Mouse (Mus musculus) midbrain, embryonic 11.5 days (tissue): ENCODE measurements around the gene Chrd. TPM values are rescaled to one million over a fixed set of nuclear protein-coding genes. Genes with fewer than 3 reads are reported as not detected.

Experiments used
- ATAC-seq: fragments of 200-750 bp; cut with Nextera tagmentation; 2 replicates; pipeline ENCODE4 v1.8.0; 2017; ENCODE audit warnings: moderate TSS enrichment, moderate library complexity; ENCODE audit not compliant: low FRiP score
- DNase-seq: peaks from one replicate; pipeline ENCODE4 v3.0.0; 2015; ENCODE audit warnings: low spot score; ENCODE audit errors: missing footprints
- H3K27ac ChIP-seq: fragments of 300-500 bp; sonication (generic); 2 replicates; pipeline ENCODE4 v1.5.1; 2014; ENCODE audit warnings: low read depth, low read length
- H3K27me3 ChIP-seq: fragments of 300-500 bp; sonication (generic); 2 replicates; pipeline ENCODE4 v1.6.1; 2014; ENCODE audit warnings: mild to moderate bottlenecking, low read length, moderate library complexity, mixed read lengths; ENCODE audit not compliant: control insufficient read depth, insufficient read depth
- H3K36me3 ChIP-seq: fragments of 300-500 bp; sonication (generic); 2 replicates; pipeline ENCODE4 v1.6.1; 2014; ENCODE audit warnings: mild to moderate bottlenecking, low read length, moderate library complexity, mixed read lengths; ENCODE audit not compliant: control insufficient read depth, insufficient read depth
- H3K4me1 ChIP-seq: fragments of 300-500 bp; sonication (generic); 2 replicates; pipeline ENCODE4 v1.6.1; 2014; ENCODE audit warnings: low read length; ENCODE audit not compliant: control insufficient read depth, insufficient read depth
- H3K4me2 ChIP-seq: fragments of 300-500 bp; sonication (generic); 2 replicates; pipeline ENCODE4 v1.6.1; 2014; ENCODE audit warnings: mild to moderate bottlenecking, moderate library complexity
- H3K4me3 ChIP-seq: fragments of 300-500 bp; sonication (generic); 2 replicates; pipeline ENCODE4 v1.5.1; 2014; ENCODE audit warnings: low read depth, low read length
- H3K9ac ChIP-seq: fragments of 300-500 bp; sonication (generic); 2 replicates; pipeline ENCODE4 v1.6.1; 2014; ENCODE audit warnings: low read length
- H3K9me3 ChIP-seq: fragments of 300-500 bp; sonication (generic); 2 replicates; pipeline ENCODE4 v1.6.1; 2016; ENCODE audit warnings: low read length; ENCODE audit not compliant: control insufficient read depth
- WGBS: fragments of 180-500 bp; shearing (Covaris S2); extraction: QIAGEN DNeasy Blood & Tissue Kit; methylation state at CpG from one replicate; pipeline ENCODE4 v1.1.7; 2014; 5-methylcytosine and 5-hydroxymethylcytosine counted together
- polyA plus RNA-seq: library from polyadenylated mRNA; unstranded; fragments of >200 nt; fragmentation: Nextera tagmentation; extraction: Ambion mirVana; gene quantifications from 2 replicates; pipeline ENCODE4 v1.2.1, GENCODE M21; 2014

Chrd gene
- polyA plus RNA-seq, 1 experiment from 2014 or later: 2.7 TPM

- no peak overlapping the region for H3K27ac ChIP-seq
- H3K9me3 ChIP-seq: no peaks in the 10 kb centered on the region
- no peak overlapping the region for H3K4me2 ChIP-seq
- H3K4me1 ChIP-seq: peaks cover 35% of the 10 kb centered on the region
- no peak overlapping the region for H3K9ac ChIP-seq
- no peaks in the 10 kb centered on the region for H3K36me3 ChIP-seq
- 34% methylated on average over 5 of the region's 5 CpGs for WGBS
- no peak for DNase-seq
- ATAC-seq: no peak
- no peak overlapping the region for H3K4me3 ChIP-seq
- H3K27me3 ChIP-seq: no peaks in the 10 kb centered on the region
Observed at GRCm38 (mm10) chr16:20700036-20700435, 32.9 kb upstream of the Chrd start.

- Histone ChIP-seq H3K4me3 (no peak overlapping the region), H3K36me3 (no peaks in the 10 kb centered on the region), H3K4me2 (no peak overlapping the region), H3K9me3 (no peaks in the 10 kb centered on the region), H3K4me1 (peaks cover 26% of the 10 kb centered on the region), H3K27ac (peak overlapping the region; percentile 61), H3K27me3 (no peaks in the 10 kb centered on the region), H3K9ac (peak overlapping the region; percentile 41)
- no peak for DNase-seq
- ATAC-seq: peak; percentile 41; the same call in 1 of the 2 replicates
- 43% methylated on average over 7 of the region's 7 CpGs for WGBS
Observed at GRCm38 (mm10) chr16:20701316-20701715, 31.6 kb upstream of the Chrd start.

- Histone ChIP-seq H3K9ac (peak overlapping the region; percentile 41), H3K9me3 (no peaks in the 10 kb centered on the region), H3K27me3 (no peaks in the 10 kb centered on the region), H3K36me3 (no peaks in the 10 kb centered on the region), H3K4me2 (peak overlapping the region; percentile 15), H3K4me1 (peaks cover 21% of the 10 kb centered on the region), H3K4me3 (no peak overlapping the region), H3K27ac (peak overlapping the region; percentile 61)
- no peak for DNase-seq
- WGBS: 11% methylated on average over 12 of the region's 12 CpGs
- peak; percentile 64 for ATAC-seq
Observed at GRCm38 (mm10) chr16:20701729-20702521, 31.0 kb upstream of the Chrd start.

- Histone ChIP-seq H3K4me2 (no peak overlapping the region), H3K9ac (peak overlapping the region; percentile 41)
- peak; percentile 82 for ATAC-seq
Observed at GRCm38 (mm10) chr16:20702522-20702893, 30.4 kb upstream of the Chrd start.

GRCm38 (mm10) chr16:20703071-20703470, 29.9 kb upstream of the Chrd start:
- Histone ChIP-seq H3K27ac (no peak overlapping the region), H3K4me3 (no peak overlapping the region), H3K9ac (no peak overlapping the region), H3K4me1 (peaks cover 21% of the 10 kb centered on the region), H3K27me3 (no peaks in the 10 kb centered on the region), H3K36me3 (peaks cover 2% of the 10 kb centered on the region; the same call in 1 of the 2 replicates), H3K4me2 (no peak overlapping the region), H3K9me3 (no peaks in the 10 kb centered on the region)
- ATAC-seq (no peak), DNase-seq (no peak)
- 89% methylated on average over 10 of the region's 10 CpGs for WGBS

More at GRCm38 (mm10) chr16:20702522-20702893, 30.4 kb upstream of the Chrd start:
- peak; percentile 96 for DNase-seq
- H3K27me3 ChIP-seq: no peaks in the 10 kb centered on the region
- WGBS: 1% methylated on average over 8 of the region's 8 CpGs
- H3K4me3 ChIP-seq: no peak overlapping the region
- no peaks in the 10 kb centered on the region; the same call in 1 of the 2 replicates for H3K36me3 ChIP-seq
- H3K4me1 ChIP-seq: peaks cover 21% of the 10 kb centered on the region
- no peaks in the 10 kb centered on the region for H3K9me3 ChIP-seq
- peak overlapping the region; percentile 36; the same call in 1 of the 2 replicates for H3K27ac ChIP-seq

- DNase-seq (no peak), ATAC-seq (no peak)
- Histone ChIP-seq H3K9me3 (no peaks in the 10 kb centered on the region), H3K4me2 (no peak overlapping the region), H3K27me3 (no peaks in the 10 kb centered on the region), H3K4me1 (peaks cover 21% of the 10 kb centered on the region), H3K9ac (no peak overlapping the region), H3K4me3 (no peak overlapping the region), H3K27ac (no peak overlapping the region), H3K36me3 (peaks cover 2% of the 10 kb centered on the region; the same call in 1 of the 2 replicates)
- WGBS: 96% methylated on average over 6 of the region's 6 CpGs
Observed at GRCm38 (mm10) chr16:20703699-20704400, 29.1 kb upstream of the Chrd start.

- Histone ChIP-seq H3K9me3 (no peaks in the 10 kb centered on the region), H3K9ac (no peak overlapping the region), H3K36me3 (peaks cover 5% of the 10 kb centered on the region; the same call in 1 of the 2 replicates), H3K27ac (no peak overlapping the region), H3K4me1 (peaks cover 19% of the 10 kb centered on the region), H3K27me3 (no peaks in the 10 kb centered on the region), H3K4me3 (no peak overlapping the region), H3K4me2 (no peak overlapping the region)
- no peak for ATAC-seq
- WGBS: 83% methylated on average over 3 of the region's 3 CpGs
- no peak for DNase-seq
Observed at GRCm38 (mm10) chr16:20705786-20706185, 27.1 kb upstream of the Chrd start.

- no peaks in the 10 kb centered on the region for H3K9me3 ChIP-seq
- H3K36me3 ChIP-seq: peaks cover 5% of the 10 kb centered on the region; the same call in 1 of the 2 replicates
- no peaks in the 10 kb centered on the region for H3K27me3 ChIP-seq
- no peak overlapping the region for H3K9ac ChIP-seq
- WGBS: 83% methylated on average over 2 of the region's 2 CpGs
- no peak overlapping the region for H3K27ac ChIP-seq
- ATAC-seq (no peak), DNase-seq (no peak)
- no peak overlapping the region for H3K4me3 ChIP-seq
- H3K4me1 ChIP-seq: peaks cover 15% of the 10 kb centered on the region
- H3K4me2 ChIP-seq: no peak overlapping the region
Observed at GRCm38 (mm10) chr16:20706407-20707055, 26.4 kb upstream of the Chrd start.
